Mouse (Mus musculus): ENCODE measurements around the gene Gm39115. TPM values are rescaled to one million over a fixed set of nuclear protein-coding genes. Genes with fewer than 3 reads are reported as not detected.

Gene Gm39115
- total and polyA plus RNA-seq, 3 experiments = not detected

DNA sequence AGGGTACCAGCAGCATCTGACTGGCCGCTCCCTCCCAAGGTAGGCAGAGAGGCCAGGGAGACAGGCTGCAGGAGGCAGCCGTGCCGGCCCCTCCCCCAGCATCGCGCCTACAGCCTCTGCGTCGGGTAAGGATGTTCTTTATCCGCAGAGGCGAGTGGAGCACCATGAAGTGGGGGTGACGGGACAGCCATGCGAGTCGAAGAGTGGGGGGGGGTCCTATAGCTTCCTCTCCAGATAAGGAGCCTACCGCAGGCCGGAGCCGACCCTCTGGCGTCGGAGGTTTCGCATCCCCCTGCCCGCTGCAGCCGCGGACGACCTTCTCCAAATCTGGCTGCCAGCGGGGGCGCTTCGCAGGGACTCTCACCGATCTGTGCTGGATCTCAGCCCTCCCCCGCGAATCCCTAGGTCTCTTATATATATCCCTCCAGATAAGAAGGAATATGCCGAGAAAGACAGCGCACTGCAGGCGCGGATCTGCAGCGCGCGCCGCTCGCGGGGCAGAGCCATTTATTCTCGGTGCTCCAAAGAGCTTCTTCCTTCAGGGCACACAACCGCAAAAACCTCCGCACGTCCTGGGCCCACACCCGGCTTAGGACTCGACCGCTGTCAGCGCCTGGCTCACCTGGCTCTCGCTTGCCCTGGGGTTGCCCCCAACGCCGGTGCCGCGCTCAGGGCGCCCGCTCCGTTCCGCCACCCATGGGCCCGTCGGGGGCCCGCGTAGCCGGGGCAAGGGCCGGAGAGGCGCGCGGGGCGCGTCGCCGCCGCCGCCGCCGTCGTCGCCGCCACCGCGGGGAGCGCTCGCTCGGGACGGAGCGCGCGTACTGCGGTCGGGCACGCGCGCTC lies 41.3 kb downstream of the Gm39115 start:
- peaks cover 94% of the 10 kb centered on the region for H3K27me3 ChIP-seq (replicated peaks)
- H3K4me3 ChIP-seq (replicated peaks in 1 of 3; ENCODE audit: low read depth in 2 of 3, low read length in 2 of 3, poor library complexity in 1 of 3) = peak overlapping the region; percentile 43 to 78 (median 57)
- no peak overlapping the region for H3K27ac ChIP-seq (ENCODE audit: insufficient read depth, low read depth)
- TF ChIP-seq UBTF (IDR thresholded peaks at IDR 0.05; ENCODE audit: low read depth, low read length) (0 out of 2 replicates have a peak, but pooled peaks have one; percentile 16), CTCF (conservative IDR thresholded peaks at IDR 0.05 in 1 of 2, IDR thresholded peaks at IDR 0.05 in 1 of 2; ENCODE audit: low read depth in 2 of 2, low read length in 2 of 2) (no peak)
- dilution Hi-C loops (cut with MboI; ENCODE audit: extremely low pct_ligation_motif_present, extremely low pct_unique_long_range_greater_than_20kb, low sequenced_read_pairs) (no loop called here), in situ Hi-C loops (cut with MboI; ENCODE audit: low pct_ligation_motif_present, low pct_unique_long_range_greater_than_20kb, low sequenced_read_pairs) (no loop called here)
- H3K9ac ChIP-seq (ENCODE audit: insufficient read depth, low read depth) = peak overlapping the region; percentile 57
- H3K4me1 ChIP-seq (ENCODE audit: control insufficient read depth in 1 of 2, insufficient read depth in 2 of 2) = peaks cover 5 to 19% of the 10 kb centered on the region in 2 experiments; a peak in 3 of 4 replicates
- H3K36me3 ChIP-seq (replicated peaks in 1 of 2; ENCODE audit: control insufficient read depth in 1 of 2, insufficient read depth in 1 of 2, low read length in 1 of 2) = no peaks in the 10 kb centered on the region
- H3K79me2 ChIP-seq (replicated peaks; ENCODE audit: control insufficient read depth, extremely low read depth, insufficient read depth, poor library complexity, severe bottlenecking) = no peaks in the 10 kb centered on the region
- peak overlapping the region; percentile 70 for H3K4me2 ChIP-seq (ENCODE audit: insufficient read depth, low read depth, poor library complexity, severe bottlenecking)
- DNase-seq (ENCODE audit: extremely low read depth) = no peak
- no peaks in the 10 kb centered on the region for H3K9me3 ChIP-seq (replicated peaks; ENCODE audit: low read length)

DNA sequence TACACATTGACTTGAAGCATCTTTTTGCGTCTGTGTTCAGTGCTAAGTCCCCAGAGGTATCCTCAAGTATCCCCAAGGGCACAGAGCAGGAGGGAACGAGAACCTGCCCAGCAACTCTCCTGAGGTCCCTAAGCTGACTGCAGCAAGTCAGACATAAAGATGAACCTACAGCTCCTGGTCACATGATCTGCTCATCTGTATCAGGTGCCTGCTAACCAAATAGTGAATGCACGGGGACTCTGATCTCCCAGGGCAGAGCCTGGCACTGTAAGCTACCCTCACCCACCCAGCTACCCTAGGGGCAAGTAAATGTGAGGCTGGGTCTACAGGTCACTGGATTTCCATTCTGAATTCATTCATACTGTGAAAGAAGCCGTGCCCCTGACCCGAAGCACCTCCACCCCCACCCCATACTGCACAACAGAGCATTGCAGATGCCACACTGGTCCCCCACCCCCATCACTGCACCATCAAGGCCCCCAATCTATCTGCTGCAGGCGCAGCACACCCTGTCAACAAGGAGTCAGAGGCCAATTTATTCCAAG lies 42.1 kb downstream of the Gm39115 start:
- no peak for TF ChIP-seq PAX5 (IDR thresholded peaks at IDR 0.05; ENCODE audit: low read length)
- TF ChIP-seq SIN3A (IDR thresholded peaks at IDR 0.05; ENCODE audit: low read length) = no peak
- no peak for TF ChIP-seq BHLHE40 (IDR thresholded peaks at IDR 0.05; ENCODE audit: low read depth, low read length)
- TF ChIP-seq MYC (IDR thresholded peaks at IDR 0.05; ENCODE audit: low read depth, low read length) = no peak
- TF ChIP-seq MAFK (IDR thresholded peaks at IDR 0.05; ENCODE audit: insufficient replicate concordance, low read length) = no peak
- no peak for TF ChIP-seq UBTF (IDR thresholded peaks at IDR 0.05; ENCODE audit: low read depth, low read length)
- Histone ChIP-seq H3K4me1 (ENCODE audit: control insufficient read depth in 1 of 2, insufficient read depth in 2 of 2) (peaks cover 5 to 19% of the 10 kb centered on the region in 2 experiments; a peak in 3 of 4 replicates), H3K79me2 (replicated peaks; ENCODE audit: control insufficient read depth, extremely low read depth, insufficient read depth, poor library complexity, severe bottlenecking) (no peaks in the 10 kb centered on the region), H3K4me3 (replicated peaks in 1 of 3; ENCODE audit: low read depth in 2 of 3, low read length in 2 of 3, poor library complexity in 1 of 3) (peak overlapping the region in 1 of 3 experiments; percentile 78), H3K27ac (ENCODE audit: insufficient read depth, low read depth) (no peak overlapping the region), H3K9ac (ENCODE audit: insufficient read depth, low read depth) (no peak overlapping the region), H3K9me3 (replicated peaks; ENCODE audit: low read length) (no peaks in the 10 kb centered on the region), H3K4me2 (ENCODE audit: insufficient read depth, low read depth, poor library complexity, severe bottlenecking) (peak overlapping the region; percentile 70), H3K36me3 (replicated peaks in 1 of 2; ENCODE audit: control insufficient read depth in 1 of 2, insufficient read depth in 1 of 2, low read length in 1 of 2) (no peaks in the 10 kb centered on the region), H3K27me3 (replicated peaks) (peaks cover 93% of the 10 kb centered on the region)
- dilution Hi-C loops (cut with MboI; ENCODE audit: extremely low pct_ligation_motif_present, extremely low pct_unique_long_range_greater_than_20kb, low sequenced_read_pairs) (no loop called here), in situ Hi-C loops (cut with MboI; ENCODE audit: low pct_ligation_motif_present, low pct_unique_long_range_greater_than_20kb, low sequenced_read_pairs) (no loop called here)
- no peak for DNase-seq (ENCODE audit: extremely low read depth)

DNA sequence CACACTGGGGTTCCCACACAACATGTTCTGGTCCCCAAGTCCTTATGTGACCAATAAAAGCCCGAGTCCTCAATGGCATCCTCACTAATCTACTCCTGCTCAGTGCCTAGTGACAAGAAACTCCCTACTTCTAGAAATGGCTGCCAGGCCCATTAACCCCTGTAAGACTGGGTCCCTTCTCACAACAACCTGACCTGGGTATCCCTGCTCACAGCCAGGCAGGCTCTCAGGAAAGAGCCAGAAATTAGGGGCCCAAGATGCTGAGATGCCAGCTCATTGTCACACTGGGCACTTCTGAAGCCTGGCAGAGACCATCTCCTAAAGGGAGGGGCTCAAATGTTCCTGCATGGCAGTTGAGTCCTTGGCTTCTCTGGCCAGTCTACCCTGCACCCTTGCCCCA lies 42.8 kb downstream of the Gm39115 start:
- Histone ChIP-seq H3K4me1 (ENCODE audit: control insufficient read depth in 1 of 2, insufficient read depth in 2 of 2) (peaks cover 5 to 19% of the 10 kb centered on the region in 2 experiments; a peak in 3 of 4 replicates), H3K4me3 (replicated peaks in 1 of 3; ENCODE audit: low read depth in 2 of 3, low read length in 2 of 3, poor library complexity in 1 of 3) (no peak overlapping the region), H3K27ac (ENCODE audit: insufficient read depth, low read depth) (no peak overlapping the region), H3K4me2 (ENCODE audit: insufficient read depth, low read depth, poor library complexity, severe bottlenecking) (no peak overlapping the region), H3K9ac (ENCODE audit: insufficient read depth, low read depth) (no peak overlapping the region), H3K27me3 (replicated peaks) (peaks cover 93% of the 10 kb centered on the region), H3K9me3 (replicated peaks; ENCODE audit: low read length) (no peaks in the 10 kb centered on the region), H3K79me2 (replicated peaks; ENCODE audit: control insufficient read depth, extremely low read depth, insufficient read depth, poor library complexity, severe bottlenecking) (no peaks in the 10 kb centered on the region), H3K36me3 (replicated peaks in 1 of 2; ENCODE audit: control insufficient read depth in 1 of 2, insufficient read depth in 1 of 2, low read length in 1 of 2) (peaks cover 2 to 3% of the 10 kb centered on the region in 2 experiments)
- in situ Hi-C loops (cut with MboI; ENCODE audit: low pct_ligation_motif_present, low pct_unique_long_range_greater_than_20kb, low sequenced_read_pairs) = no loop called here
- no peak for TF ChIP-seq CHD2 (IDR thresholded peaks at IDR 0.05; ENCODE audit: low read length)
- no peak for TF ChIP-seq E2F4 (IDR thresholded peaks at IDR 0.05; ENCODE audit: insufficient replicate concordance, low read depth, low read length)
- TF ChIP-seq NELFE (IDR thresholded peaks at IDR 0.05; ENCODE audit: low read depth, low read length) = no peak
- TF ChIP-seq SIN3A (IDR thresholded peaks at IDR 0.05; ENCODE audit: low read length) = no peak
- TF ChIP-seq ZNF384 (IDR thresholded peaks at IDR 0.05; ENCODE audit: low read depth, low read length) = no peak
- TF ChIP-seq POLR2AphosphoS2 (IDR thresholded peaks at IDR 0.05; ENCODE audit: low read depth, low read length) = no peak
- no peak for TF ChIP-seq UBTF (IDR thresholded peaks at IDR 0.05; ENCODE audit: low read depth, low read length)
- no peak for TF ChIP-seq JUN (IDR thresholded peaks at IDR 0.05; ENCODE audit: insufficient read depth, low read depth, low read length)
- dilution Hi-C loops (cut with MboI; ENCODE audit: extremely low pct_ligation_motif_present, extremely low pct_unique_long_range_greater_than_20kb, low sequenced_read_pairs) = no loop called here
- DNase-seq (ENCODE audit: extremely low read depth) = no peak
